Mouse (Mus musculus) lung, adult 10 weeks (tissue): Measurements from ENCODE around the gene Hexdc. TPM values are rescaled to one million over a fixed set of nuclear protein-coding genes. Genes with fewer than 3 reads are reported as not detected.

Experiments
- polyA plus RNA-seq: library from polyadenylated mRNA; stranded (reverse); fragments of 350-450 nt; fragmentation: Illumina TruSeq; extraction: RNeasy Lipid Tissue Mini Kit (QIAGEN cat#74804); gene quantifications from one replicate; pipeline ENCODE4 v1.2.3, GENCODE M21; 2014; ENCODE audit warnings: low read depth, low replicate concordance; ENCODE audit not compliant: insufficient read depth

Gene Hexdc
- polyA plus RNA-seq, result 6.6 TPM

GRCm38 (mm10) chr11:121204161-121205006 is at the start of gene Hexdc, which contains the start of gene Ogfod3:
TSS of gene Hexdc (plus strand) at chr11:121204433.
TSS of gene Ogfod3 (minus strand) at chr11:121204711.

DNA sequence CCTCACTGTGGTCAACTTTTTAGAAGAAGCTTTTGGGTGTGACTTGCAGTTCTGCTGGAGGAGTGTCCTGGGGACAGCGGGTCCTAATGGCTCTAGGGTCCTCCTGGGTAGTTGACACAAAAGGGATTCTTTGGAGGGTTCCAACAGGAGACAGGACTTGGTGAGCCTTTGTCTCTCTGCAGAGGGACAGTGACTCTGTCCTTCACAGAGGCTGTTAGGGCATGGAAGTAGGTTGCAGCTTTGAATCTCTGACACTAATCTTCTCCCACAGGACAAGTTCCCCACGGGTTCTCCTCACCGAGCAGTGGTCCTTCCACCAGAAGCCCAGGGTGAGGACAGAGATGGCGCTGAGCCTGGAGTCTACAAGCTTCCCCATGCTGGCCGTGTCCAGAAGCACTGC is 44.3 kb upstream of the Hexdc start, which contains the start of gene Uts2r:
Gene Uts2r (plus strand): TSS at position 301 of the 400 bp plus-strand sequence.

DNA sequence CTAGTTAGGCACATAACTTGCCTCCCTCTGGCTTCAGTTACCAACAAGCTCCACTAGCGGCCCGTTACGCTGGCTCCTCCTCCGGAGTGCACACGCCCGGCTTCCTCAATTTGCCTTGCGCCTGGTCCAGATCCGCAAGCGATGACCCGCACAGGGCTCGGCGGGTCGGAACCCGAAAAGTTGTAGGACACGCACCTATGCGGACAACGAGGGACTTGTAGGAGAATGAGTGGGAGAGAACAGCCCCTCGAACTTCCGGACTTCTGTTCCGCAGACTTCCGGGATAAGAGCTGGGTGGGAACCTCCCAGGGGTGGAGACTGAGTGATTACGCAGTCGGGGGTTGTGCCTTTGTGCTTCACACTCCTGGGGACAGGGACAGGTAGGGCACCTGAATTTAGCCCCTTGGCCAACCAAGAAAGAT is 24.8 kb downstream of the Hexdc start, which contains the start of gene Cybc1:
Gene Cybc1 (minus strand): TSS at position 305 of the 422 bp plus-strand sequence.

GRCm38 (mm10) chr11:121236564-121237344 is 32.5 kb downstream of the Hexdc start, which contains the start of gene Narf:
TSS of gene Narf (plus strand) at chr11:121237253.

GRCm38 (mm10) chr11:121259160-121260100 is 55.2 kb downstream of the Hexdc start, which contains the start of gene Foxk2:
TSS of gene Foxk2 (plus strand) at chr11:121259990.

Other genes starting within 250 kb of the Hexdc start
- 48.8 TPM for gene Csnk1d, start 213.1 kb upstream of the Hexdc start, polyA plus RNA-seq
- gene Cd7, start 165.0 kb upstream of the Hexdc start, polyA plus RNA-seq, result 9.5 TPM
- gene Sectm1b, start 140.9 kb upstream of the Hexdc start, polyA plus RNA-seq, result not detected
- gene Sectm1a, start 123.2 kb upstream of the Hexdc start, polyA plus RNA-seq, result 0.18 TPM
- gene Tex19.2, start 85.8 kb upstream of the Hexdc start, polyA plus RNA-seq, result not detected
- not detected for gene Tex19.1, start 58.3 kb upstream of the Hexdc start, polyA plus RNA-seq
- not detected for gene Uts2r, start 44.2 kb upstream of the Hexdc start, polyA plus RNA-seq
- gene Ogfod3, start 278 bp downstream of the Hexdc start, polyA plus RNA-seq, result 14.5 TPM
- 40.6 TPM for gene Cybc1, start 24.9 kb downstream of the Hexdc start, polyA plus RNA-seq
- gene Narf, start 32.8 kb downstream of the Hexdc start, polyA plus RNA-seq, result 4.7 TPM
- 11.0 TPM for gene Foxk2, start 55.6 kb downstream of the Hexdc start, polyA plus RNA-seq
- gene Wdr45b, start 150.0 kb downstream of the Hexdc start, polyA plus RNA-seq, result 36.0 TPM
- gene Rab40b, start 183.8 kb downstream of the Hexdc start, polyA plus RNA-seq, result 2.6 TPM
- 5.9 TPM for gene Fn3krp, start 217.0 kb downstream of the Hexdc start, polyA plus RNA-seq
- gene Fn3k, start 230.5 kb downstream of the Hexdc start, polyA plus RNA-seq, result 3.6 TPM
- 20.0 TPM for gene Tbcd, start 247.5 kb downstream of the Hexdc start, polyA plus RNA-seq